Mouse (Mus musculus): Measurements from ENCODE around the gene Tnfsf14. TPM values are rescaled to one million over a fixed set of nuclear protein-coding genes. Genes with fewer than 3 reads are reported as not detected.
A peak's percentile ranks its signal among the peaks of the same experiment; 100 is the strongest.

Gene Tnfsf14
- polyA plus RNA-seq, 1 experiment from 2014 or later: 0.08 TPM

DNA sequence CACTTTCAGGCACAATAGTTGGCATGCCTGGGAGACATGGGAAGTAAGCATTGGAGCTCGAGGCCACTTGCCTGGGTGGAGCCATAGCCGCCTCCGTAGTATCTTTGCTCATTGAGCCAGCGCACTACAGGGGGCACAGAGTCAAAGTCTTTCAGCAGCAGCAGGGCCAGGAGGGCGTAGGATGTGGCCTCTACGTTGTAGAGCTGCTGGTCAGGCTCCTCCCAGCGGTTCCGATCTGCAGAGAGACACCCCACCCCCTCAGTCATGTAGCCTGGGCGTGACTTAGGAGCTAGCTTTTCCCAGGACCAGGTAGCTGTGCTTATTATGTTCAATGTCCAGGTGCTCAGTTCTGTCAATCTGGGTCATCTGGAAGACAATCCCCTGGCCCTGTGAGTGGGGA is 17.5 kb upstream of the Tnfsf14 start:
- DNase-seq (ENCODE audit: low spot score) (no peak), ATAC-seq (replicated peaks; ENCODE audit: low FRiP score, low read depth) (no peak)
- no peaks in the 10 kb centered on the region for H3K36me3 ChIP-seq (ENCODE audit: insufficient read depth, low read length)
- no peak overlapping the region for H3K4me3 ChIP-seq (replicated peaks; ENCODE audit: low read depth, low read length)
- no peaks in the 10 kb centered on the region for H3K4me1 ChIP-seq (replicated peaks; ENCODE audit: insufficient read depth, low read length)
- no peaks in the 10 kb centered on the region for H3K27me3 ChIP-seq (ENCODE audit: insufficient read depth, low read length)
- no peaks in the 10 kb centered on the region for H3K9me3 ChIP-seq (replicated peaks; ENCODE audit: low read length)
- TF ChIP-seq CTCF (IDR thresholded peaks at IDR 0.05; ENCODE audit: low read depth): no peak
- WGBS: 68% methylated on average over 9 of the region's 9 CpGs
- H3K4me2 ChIP-seq (ENCODE audit: low read length): no peak overlapping the region
- H3K9ac ChIP-seq (ENCODE audit: low read depth, low read length): no peak overlapping the region
- no peak overlapping the region for H3K27ac ChIP-seq

DNA sequence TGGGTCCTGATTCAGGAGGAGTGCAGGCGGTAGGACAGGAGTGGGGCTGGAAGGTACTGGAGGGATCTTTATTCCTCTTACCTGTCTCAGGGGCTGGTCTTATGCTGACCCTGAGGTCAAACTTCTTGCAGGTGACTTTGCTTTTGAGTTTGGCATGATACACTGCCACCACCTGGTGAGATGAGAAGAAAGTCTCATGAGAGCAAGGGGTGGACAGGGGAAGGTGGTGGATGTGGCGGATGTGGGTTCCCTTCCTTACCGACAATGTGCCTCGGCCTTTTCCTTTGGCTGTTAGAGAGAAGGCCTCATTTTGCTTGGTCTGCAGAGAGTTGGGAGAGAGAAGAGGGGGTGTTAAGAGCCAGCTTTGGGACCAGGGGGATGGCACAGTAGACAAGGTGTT is 15.4 kb upstream of the Tnfsf14 start:
- no peak for ATAC-seq (replicated peaks; ENCODE audit: low FRiP score, low read depth)
- DNase-seq (ENCODE audit: low spot score): no peak
- 87% methylated on average over 4 of the region's 4 CpGs for WGBS
- Histone ChIP-seq H3K36me3 (ENCODE audit: insufficient read depth, low read length) (no peaks in the 10 kb centered on the region), H3K4me3 (replicated peaks; ENCODE audit: low read depth, low read length) (no peak overlapping the region), H3K9ac (ENCODE audit: low read depth, low read length) (no peak overlapping the region), H3K4me2 (ENCODE audit: low read length) (no peak overlapping the region), H3K27ac (no peak overlapping the region), H3K9me3 (replicated peaks; ENCODE audit: low read length) (no peaks in the 10 kb centered on the region), H3K4me1 (replicated peaks; ENCODE audit: insufficient read depth, low read length) (no peaks in the 10 kb centered on the region), H3K27me3 (ENCODE audit: insufficient read depth, low read length) (no peaks in the 10 kb centered on the region)
- TF ChIP-seq CTCF (IDR thresholded peaks at IDR 0.05; ENCODE audit: low read depth): peak; percentile 45

DNA sequence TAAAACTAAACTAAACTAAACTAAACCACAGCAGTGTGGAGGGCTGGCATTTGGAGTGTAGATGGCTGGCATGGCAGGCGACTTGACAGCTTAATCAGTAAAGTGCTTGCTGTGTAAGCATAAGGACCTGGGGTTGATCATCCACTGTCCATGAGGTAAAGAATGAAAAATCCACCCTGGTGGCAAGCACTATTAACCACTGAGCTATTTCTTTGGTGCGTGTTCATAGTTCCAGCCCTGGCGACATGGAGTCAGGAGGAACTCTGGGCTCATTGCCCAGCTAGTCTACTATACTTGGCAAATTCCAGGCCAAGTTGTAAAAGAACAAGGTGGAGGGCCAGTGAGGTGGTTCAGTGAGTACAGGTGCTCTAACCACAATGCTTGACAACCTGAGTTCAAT is 14.0 kb upstream of the Tnfsf14 start:
- Histone ChIP-seq H3K27ac (no peak overlapping the region), H3K9ac (ENCODE audit: low read depth, low read length) (no peak overlapping the region), H3K4me2 (ENCODE audit: low read length) (no peak overlapping the region), H3K27me3 (ENCODE audit: insufficient read depth, low read length) (no peaks in the 10 kb centered on the region), H3K4me1 (replicated peaks; ENCODE audit: insufficient read depth, low read length) (no peaks in the 10 kb centered on the region), H3K36me3 (ENCODE audit: insufficient read depth, low read length) (no peaks in the 10 kb centered on the region), H3K9me3 (replicated peaks; ENCODE audit: low read length) (no peaks in the 10 kb centered on the region), H3K4me3 (replicated peaks; ENCODE audit: low read depth, low read length) (no peak overlapping the region)
- TF ChIP-seq CTCF (IDR thresholded peaks at IDR 0.05; ENCODE audit: low read depth): no peak
- ATAC-seq (replicated peaks; ENCODE audit: low FRiP score, low read depth) (peak; percentile 54), DNase-seq (ENCODE audit: low spot score) (no peak)
- WGBS: 78% methylated on average over 3 of the region's 3 CpGs

DNA sequence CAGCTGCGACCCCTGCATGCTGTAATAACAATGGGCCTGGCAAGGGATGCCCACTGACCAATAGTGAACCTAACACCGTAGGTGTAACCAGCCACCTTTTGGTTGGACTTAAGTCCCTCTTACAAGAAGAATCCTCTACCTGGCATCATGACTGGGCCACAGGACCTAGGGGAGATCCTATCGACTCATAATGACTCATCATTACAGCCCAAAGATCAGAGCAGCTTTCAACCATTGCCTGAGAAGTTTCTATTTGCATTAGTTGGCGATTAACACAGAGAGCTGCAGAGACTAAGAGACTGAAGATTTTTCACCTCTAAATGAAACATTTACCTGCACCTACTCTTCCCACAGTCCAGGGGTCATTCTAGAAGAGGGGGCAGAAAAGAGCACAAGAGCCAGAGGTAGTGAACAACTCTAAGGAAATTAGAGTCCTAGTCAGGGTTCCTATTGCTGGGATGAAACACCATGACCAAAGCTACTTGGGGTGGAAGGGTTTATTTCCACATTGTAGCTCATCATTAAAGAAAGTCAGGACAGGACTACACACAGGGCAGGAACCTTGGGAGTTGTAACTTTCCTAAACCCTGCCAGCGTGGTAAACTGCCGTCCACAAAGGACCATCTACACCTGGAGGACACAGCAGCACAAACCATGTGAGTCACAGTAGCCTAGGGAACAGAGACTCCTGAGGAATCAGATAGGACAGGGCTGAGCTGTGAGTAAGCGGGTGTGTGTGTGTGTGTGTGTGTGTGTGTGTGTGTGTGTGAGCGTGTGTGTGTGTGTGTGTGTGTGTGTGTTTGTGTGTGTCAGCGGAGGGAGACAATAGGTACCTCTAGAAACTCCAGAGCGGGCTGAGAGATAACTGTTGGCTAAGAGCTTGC is 8.1 kb upstream of the Tnfsf14 start:
- H3K27ac ChIP-seq: 0 out of 2 replicates have a peak overlapping the region, but pooled peaks have one; percentile 8
- no peak for TF ChIP-seq CTCF (IDR thresholded peaks at IDR 0.05; ENCODE audit: low read depth)
- 73% methylated on average over 10 of the region's 10 CpGs for WGBS

DNA sequence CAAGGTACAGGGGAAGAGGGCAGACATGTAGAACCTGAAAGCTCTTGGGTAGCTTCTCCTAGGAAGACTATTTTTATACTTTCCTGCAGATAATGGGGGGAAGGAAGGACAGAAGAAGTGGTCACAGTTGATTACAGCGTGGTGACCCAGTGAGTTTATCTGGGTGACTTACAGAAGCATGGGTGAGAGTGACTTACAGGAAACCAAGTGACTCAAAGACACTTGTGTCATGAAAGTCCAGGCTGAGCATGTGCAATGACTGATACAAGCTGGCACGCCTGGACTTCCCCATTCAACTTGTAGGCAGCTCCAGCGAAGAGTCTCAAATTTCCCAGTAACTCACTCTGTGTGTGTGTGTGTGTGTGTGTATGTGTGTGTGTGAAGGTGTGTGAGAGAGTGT is 4.3 kb upstream of the Tnfsf14 start:
- WGBS: 80% methylated on average over 3 of the region's 3 CpGs
- Histone ChIP-seq H3K4me2 (ENCODE audit: low read length) (no peak overlapping the region), H3K4me1 (replicated peaks; ENCODE audit: insufficient read depth, low read length) (no peaks in the 10 kb centered on the region), H3K36me3 (ENCODE audit: insufficient read depth, low read length) (no peaks in the 10 kb centered on the region), H3K27ac (no peak overlapping the region), H3K9ac (ENCODE audit: low read depth, low read length) (no peak overlapping the region), H3K9me3 (replicated peaks; ENCODE audit: low read length) (no peaks in the 10 kb centered on the region), H3K27me3 (ENCODE audit: insufficient read depth, low read length) (no peaks in the 10 kb centered on the region), H3K4me3 (replicated peaks; ENCODE audit: low read depth, low read length) (no peak overlapping the region)
- ATAC-seq (replicated peaks; ENCODE audit: low FRiP score, low read depth) (no peak), DNase-seq (ENCODE audit: low spot score) (no peak)
- no peak for TF ChIP-seq CTCF (IDR thresholded peaks at IDR 0.05; ENCODE audit: low read depth)

More for the DNA sequence above, 8.1 kb upstream of the Tnfsf14 start:
- Histone ChIP-seq H3K4me2 (ENCODE audit: low read length) (no peak overlapping the region), H3K36me3 (ENCODE audit: insufficient read depth, low read length) (no peaks in the 10 kb centered on the region), H3K4me1 (replicated peaks; ENCODE audit: insufficient read depth, low read length) (no peaks in the 10 kb centered on the region), H3K4me3 (replicated peaks; ENCODE audit: low read depth, low read length) (no peak overlapping the region), H3K27me3 (ENCODE audit: insufficient read depth, low read length) (no peaks in the 10 kb centered on the region), H3K9me3 (replicated peaks; ENCODE audit: low read length) (no peaks in the 10 kb centered on the region), H3K9ac (ENCODE audit: low read depth, low read length) (no peak overlapping the region)
- DNase-seq (ENCODE audit: low spot score) (peak; percentile 15), ATAC-seq (replicated peaks; ENCODE audit: low FRiP score, low read depth) (peak; percentile 84)

DNA sequence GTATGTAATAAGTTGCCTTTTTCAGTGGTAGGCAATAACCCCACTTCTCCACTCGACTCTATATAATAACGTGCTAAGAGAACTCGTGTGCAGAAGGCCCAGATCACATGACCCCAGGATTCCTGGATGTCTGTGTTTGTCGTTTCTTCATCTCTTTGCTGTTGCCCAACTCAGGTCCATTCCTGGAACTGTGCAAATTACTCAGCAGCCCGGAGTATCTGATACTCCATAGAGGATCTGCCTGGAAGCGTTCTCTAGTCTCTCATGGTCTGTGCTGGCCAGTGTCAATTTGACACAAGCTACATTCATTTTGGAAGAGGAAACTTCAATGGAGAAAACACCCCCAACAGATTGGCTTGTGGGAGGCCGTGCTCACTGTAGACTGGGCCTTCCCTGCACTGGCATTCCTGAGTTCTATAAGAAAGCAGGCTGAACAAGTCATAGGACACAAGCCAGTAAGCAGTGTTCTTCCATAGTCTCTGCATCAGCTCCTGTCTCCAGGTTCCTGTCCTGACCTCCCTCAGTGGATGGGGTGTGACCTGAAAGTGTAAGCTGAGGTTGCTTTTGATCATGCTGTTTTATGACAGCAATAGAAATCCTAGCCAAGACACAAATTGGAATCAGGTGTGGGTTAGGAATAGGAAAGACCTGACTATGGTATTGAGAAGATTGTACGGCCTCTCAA is 1.5 kb upstream of the Tnfsf14 start:
- 82% methylated on average over 8 of the region's 8 CpGs for WGBS

More for the DNA sequence above, 1.5 kb upstream of the Tnfsf14 start:
- no peak for ATAC-seq (replicated peaks; ENCODE audit: low FRiP score, low read depth)
- DNase-seq (ENCODE audit: low spot score): no peak
- H3K9ac ChIP-seq (ENCODE audit: low read depth, low read length): no peak overlapping the region
- no peak for TF ChIP-seq CTCF (IDR thresholded peaks at IDR 0.05; ENCODE audit: low read depth)
- H3K4me3 ChIP-seq (replicated peaks; ENCODE audit: low read depth, low read length): no peak overlapping the region
- no peak overlapping the region for H3K27ac ChIP-seq
- no peaks in the 10 kb centered on the region for H3K36me3 ChIP-seq (ENCODE audit: insufficient read depth, low read length)
- no peak overlapping the region for H3K4me2 ChIP-seq (ENCODE audit: low read length)
- H3K27me3 ChIP-seq (ENCODE audit: insufficient read depth, low read length): no peaks in the 10 kb centered on the region
- no peaks in the 10 kb centered on the region for H3K4me1 ChIP-seq (replicated peaks; ENCODE audit: insufficient read depth, low read length)
- no peaks in the 10 kb centered on the region for H3K9me3 ChIP-seq (replicated peaks; ENCODE audit: low read length)

Measured in kidney, postnatal 0 days (tissue).